Mouse (Mus musculus): ENCODE results near the gene Trpm3. TPM values are rescaled to one million over a fixed set of nuclear protein-coding genes. Genes with fewer than 3 reads are reported as not detected.

The Trpm3 gene
- polyA plus RNA-seq, 1 experiment: 0.22 TPM

DNA sequence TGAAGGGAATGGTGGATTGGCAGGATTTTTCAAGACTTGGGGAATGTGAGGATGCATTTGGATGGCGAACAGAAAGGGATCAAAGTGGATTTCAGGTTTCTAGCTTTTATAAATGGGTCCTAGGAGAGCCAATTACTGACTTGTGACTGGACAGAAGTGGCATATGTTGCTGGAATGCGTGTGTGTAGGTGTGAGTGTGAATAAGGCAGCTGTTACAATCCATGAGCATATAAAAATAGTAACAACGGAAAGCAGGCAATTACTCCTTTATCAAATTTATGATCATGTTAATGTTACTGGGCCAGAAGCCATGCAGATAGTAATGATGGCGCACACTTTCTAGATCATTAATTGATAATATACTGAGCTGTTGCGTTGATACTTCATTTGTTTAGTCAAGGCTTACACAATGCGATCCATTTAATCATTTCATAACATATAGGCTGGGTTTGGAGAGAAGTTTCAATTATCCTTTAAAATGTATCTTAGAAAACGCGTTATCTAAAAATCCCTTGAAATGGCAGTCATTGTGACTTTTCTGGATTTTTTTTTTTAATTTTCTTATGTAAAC, 29.9 kb upstream of the Trpm3 start:
- no peak for TF ChIP-seq POLR2A (IDR thresholded peaks at IDR 0.05; ENCODE audit: insufficient read depth, low read length)
- no peak for TF ChIP-seq CTCF (IDR thresholded peaks at IDR 0.05; ENCODE audit: low read depth, low read length)
- TF ChIP-seq EP300 (IDR thresholded peaks at IDR 0.05; ENCODE audit: insufficient read depth, low read depth, low read length): no peak
- Histone ChIP-seq H3K9ac (ENCODE audit: low read depth, poor library complexity, severe bottlenecking) (no peak overlapping the region), H3K4me3 (ENCODE audit: low read depth, low read length) (no peak overlapping the region), H3K4me1 (ENCODE audit: control insufficient read depth, insufficient read depth, low read length) (no peaks in the 10 kb centered on the region), H3K9me3 (replicated peaks; ENCODE audit: control insufficient read depth, insufficient read depth, low read length, poor library complexity, severe bottlenecking) (peaks cover 4% of the 10 kb centered on the region; the same call in 1 of the 2 replicates), H3K27me3 (ENCODE audit: control insufficient read depth, insufficient read depth, low read length, poor library complexity, severe bottlenecking) (no peaks in the 10 kb centered on the region), H3K27ac (ENCODE audit: insufficient read depth, low read length) (no peak overlapping the region), H3K36me3 (ENCODE audit: control insufficient read depth, insufficient read depth, low read length, poor library complexity, severe bottlenecking) (no peaks in the 10 kb centered on the region)

- H3K36me3 ChIP-seq (ENCODE audit: control insufficient read depth, insufficient read depth, low read length, poor library complexity, severe bottlenecking): no peaks in the 10 kb centered on the region
Observed at GRCm38 (mm10) chr19:22120976-22121375, 17.9 kb upstream of the Trpm3 start.

DNA sequence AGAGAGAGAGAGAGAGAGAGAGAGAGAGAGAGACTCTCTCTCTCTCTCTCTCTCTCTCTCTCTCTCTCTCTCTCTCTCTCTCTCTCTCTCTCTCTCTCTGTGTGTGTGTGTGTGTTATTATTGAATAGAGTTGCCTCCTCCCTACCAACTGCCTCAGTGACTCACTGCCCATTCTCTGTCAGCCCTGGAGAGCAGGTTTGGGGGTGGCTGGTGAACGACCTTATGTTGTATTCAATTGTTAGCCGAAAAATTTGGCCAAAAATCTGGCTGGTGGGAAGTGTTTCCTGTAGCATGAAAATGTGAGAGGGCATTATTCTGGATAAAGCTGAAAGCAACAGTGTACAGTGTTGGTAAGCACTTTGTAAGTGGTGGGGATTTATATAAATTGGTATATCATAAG, 17.2 kb upstream of the Trpm3 start:
- Histone ChIP-seq H3K27ac (ENCODE audit: insufficient read depth, low read length) (no peak overlapping the region), H3K4me3 (ENCODE audit: low read depth, low read length) (no peak overlapping the region), H3K36me3 (ENCODE audit: control insufficient read depth, insufficient read depth, low read length, poor library complexity, severe bottlenecking) (no peaks in the 10 kb centered on the region), H3K9me3 (replicated peaks; ENCODE audit: control insufficient read depth, insufficient read depth, low read length, poor library complexity, severe bottlenecking) (no peaks in the 10 kb centered on the region), H3K27me3 (ENCODE audit: control insufficient read depth, insufficient read depth, low read length, poor library complexity, severe bottlenecking) (no peaks in the 10 kb centered on the region), H3K4me1 (ENCODE audit: control insufficient read depth, insufficient read depth, low read length) (no peaks in the 10 kb centered on the region), H3K9ac (ENCODE audit: low read depth, poor library complexity, severe bottlenecking) (no peak overlapping the region)
- no peak for TF ChIP-seq POLR2A (IDR thresholded peaks at IDR 0.05; ENCODE audit: insufficient read depth, low read length)
- no peak for TF ChIP-seq CTCF (IDR thresholded peaks at IDR 0.05; ENCODE audit: low read depth, low read length)
- TF ChIP-seq EP300 (IDR thresholded peaks at IDR 0.05; ENCODE audit: insufficient read depth, low read depth, low read length): no peak

More at GRCm38 (mm10) chr19:22120976-22121375, 17.9 kb upstream of the Trpm3 start:
- Histone ChIP-seq H3K9ac (ENCODE audit: low read depth, poor library complexity, severe bottlenecking) (no peak overlapping the region), H3K9me3 (replicated peaks; ENCODE audit: control insufficient read depth, insufficient read depth, low read length, poor library complexity, severe bottlenecking) (no peaks in the 10 kb centered on the region), H3K27ac (ENCODE audit: insufficient read depth, low read length) (no peak overlapping the region), H3K4me1 (ENCODE audit: control insufficient read depth, insufficient read depth, low read length) (no peaks in the 10 kb centered on the region), H3K4me3 (ENCODE audit: low read depth, low read length) (no peak overlapping the region), H3K27me3 (ENCODE audit: control insufficient read depth, insufficient read depth, low read length, poor library complexity, severe bottlenecking) (no peaks in the 10 kb centered on the region)
- TF ChIP-seq POLR2A (IDR thresholded peaks at IDR 0.05; ENCODE audit: insufficient read depth, low read length) (no peak), CTCF (IDR thresholded peaks at IDR 0.05; ENCODE audit: low read depth, low read length) (no peak), EP300 (IDR thresholded peaks at IDR 0.05; ENCODE audit: insufficient read depth, low read depth, low read length) (no peak)

DNA sequence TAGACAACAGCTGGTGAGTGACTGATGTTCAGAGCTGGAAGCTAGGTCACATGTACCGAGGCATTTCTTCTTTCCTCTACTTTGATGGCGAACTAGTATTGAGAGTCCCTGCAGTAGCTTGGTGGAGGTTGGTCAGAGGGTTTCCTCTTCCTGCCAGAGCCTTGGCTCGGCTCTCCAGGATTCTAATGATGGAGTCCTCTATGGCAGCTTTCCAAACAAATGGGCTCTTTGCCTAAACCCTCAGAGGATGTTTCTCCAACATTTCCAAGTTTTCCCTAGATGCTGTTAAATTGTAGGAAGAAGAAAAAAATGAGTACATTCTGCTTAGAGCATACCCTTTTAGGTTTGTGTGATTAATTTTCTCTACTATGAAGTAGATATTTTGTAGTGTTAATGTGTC, 6.2 kb upstream of the Trpm3 start:
- Histone ChIP-seq H3K27me3 (ENCODE audit: control insufficient read depth, insufficient read depth, low read length, poor library complexity, severe bottlenecking) (no peaks in the 10 kb centered on the region), H3K27ac (ENCODE audit: insufficient read depth, low read length) (no peak overlapping the region), H3K9me3 (replicated peaks; ENCODE audit: control insufficient read depth, insufficient read depth, low read length, poor library complexity, severe bottlenecking) (no peaks in the 10 kb centered on the region), H3K4me3 (ENCODE audit: low read depth, low read length) (no peak overlapping the region), H3K4me1 (ENCODE audit: control insufficient read depth, insufficient read depth, low read length) (no peaks in the 10 kb centered on the region), H3K9ac (ENCODE audit: low read depth, poor library complexity, severe bottlenecking) (no peak overlapping the region), H3K36me3 (ENCODE audit: control insufficient read depth, insufficient read depth, low read length, poor library complexity, severe bottlenecking) (no peaks in the 10 kb centered on the region)
- TF ChIP-seq CTCF (IDR thresholded peaks at IDR 0.05; ENCODE audit: low read depth, low read length) (no peak), EP300 (IDR thresholded peaks at IDR 0.05; ENCODE audit: insufficient read depth, low read depth, low read length) (no peak), POLR2A (IDR thresholded peaks at IDR 0.05; ENCODE audit: insufficient read depth, low read length) (no peak)

GRCm38 (mm10) chr19:22178549-22178948, 39.7 kb downstream of the Trpm3 start:
- Histone ChIP-seq H3K27ac (ENCODE audit: insufficient read depth, low read length) (no peak overlapping the region), H3K36me3 (ENCODE audit: control insufficient read depth, insufficient read depth, low read length, poor library complexity, severe bottlenecking) (no peaks in the 10 kb centered on the region), H3K27me3 (ENCODE audit: control insufficient read depth, insufficient read depth, low read length, poor library complexity, severe bottlenecking) (no peaks in the 10 kb centered on the region; the same call in 1 of the 2 replicates), H3K9me3 (replicated peaks; ENCODE audit: control insufficient read depth, insufficient read depth, low read length, poor library complexity, severe bottlenecking) (no peaks in the 10 kb centered on the region), H3K9ac (ENCODE audit: low read depth, poor library complexity, severe bottlenecking) (no peak overlapping the region), H3K4me3 (ENCODE audit: low read depth, low read length) (no peak overlapping the region), H3K4me1 (ENCODE audit: control insufficient read depth, insufficient read depth, low read length) (no peaks in the 10 kb centered on the region)
- TF ChIP-seq CTCF (IDR thresholded peaks at IDR 0.05; ENCODE audit: low read depth, low read length) (no peak), POLR2A (IDR thresholded peaks at IDR 0.05; ENCODE audit: insufficient read depth, low read length) (no peak), EP300 (IDR thresholded peaks at IDR 0.05; ENCODE audit: insufficient read depth, low read depth, low read length) (no peak)

GRCm38 (mm10) chr19:22179017-22179416, 40.2 kb downstream of the Trpm3 start:
- TF ChIP-seq CTCF (IDR thresholded peaks at IDR 0.05; ENCODE audit: low read depth, low read length) (no peak), EP300 (IDR thresholded peaks at IDR 0.05; ENCODE audit: insufficient read depth, low read depth, low read length) (no peak), POLR2A (IDR thresholded peaks at IDR 0.05; ENCODE audit: insufficient read depth, low read length) (no peak)
- no peak overlapping the region for H3K4me3 ChIP-seq (ENCODE audit: low read depth, low read length)
- no peaks in the 10 kb centered on the region; the same call in 1 of the 2 replicates for H3K27me3 ChIP-seq (ENCODE audit: control insufficient read depth, insufficient read depth, low read length, poor library complexity, severe bottlenecking)
- H3K36me3 ChIP-seq (ENCODE audit: control insufficient read depth, insufficient read depth, low read length, poor library complexity, severe bottlenecking): no peaks in the 10 kb centered on the region
- no peaks in the 10 kb centered on the region for H3K9me3 ChIP-seq (replicated peaks; ENCODE audit: control insufficient read depth, insufficient read depth, low read length, poor library complexity, severe bottlenecking)
- H3K4me1 ChIP-seq (ENCODE audit: control insufficient read depth, insufficient read depth, low read length): no peaks in the 10 kb centered on the region
- H3K9ac ChIP-seq (ENCODE audit: low read depth, poor library complexity, severe bottlenecking): no peak overlapping the region
- no peak overlapping the region for H3K27ac ChIP-seq (ENCODE audit: insufficient read depth, low read length)
